Mouse (Mus musculus): ENCODE data around the gene Tfcp2l1.

DNA sequence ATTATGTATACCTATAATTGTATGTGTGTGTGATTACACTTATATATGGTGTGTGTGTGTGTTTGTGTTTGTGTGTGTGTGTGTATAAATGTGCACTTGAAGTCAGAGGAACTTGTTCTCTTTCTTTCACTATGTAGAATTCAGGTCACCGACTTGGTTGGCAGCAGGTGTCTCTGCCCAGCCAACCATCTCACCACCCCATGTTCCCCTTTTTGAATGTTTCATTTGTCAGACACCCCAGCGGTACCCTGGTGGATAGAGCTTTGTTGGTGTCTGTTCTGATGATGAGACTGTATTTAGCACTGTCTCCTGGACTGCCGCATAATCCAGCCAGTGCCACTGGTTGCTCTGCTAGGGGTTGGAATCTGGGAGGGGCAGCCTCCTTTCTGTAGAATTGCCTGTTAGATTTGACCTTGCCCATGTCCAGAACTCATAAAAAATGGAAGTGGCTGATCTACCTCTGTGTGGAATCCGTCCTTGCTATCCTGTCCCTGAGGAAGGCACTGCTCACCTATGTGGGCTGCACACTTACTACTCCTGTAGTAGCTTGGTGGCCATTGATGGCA is 5.8 kb downstream of the Tfcp2l1 start:
- TF ChIP-seq POLR2A (IDR thresholded peaks at IDR 0.05; ENCODE audit: low read depth, low read length) (no peak), CTCF (IDR thresholded peaks at IDR 0.05; ENCODE audit: borderline replicate concordance, insufficient read depth, low read length) (no peak)
